Comparison of ENCODE assay signal across 25 mouse cellular contexts in genomic region chr2:115583776-115584175, GRCm38 (mm10).
"Had no signal": no experiment of that assay in that cellular context is flagged by ENCODE, and none has a peak within 500 bp of the region (broad histone marks: within the 10 kb centered on the region; RNA-seq: fewer than 3 reads in every experiment).

No protein-coding gene starts in this region.

- H3K4me3 ChIP-seq: heart, embryonic 10.5 days; heart, embryonic 12.5 days; heart, embryonic 15.5 days; kidney, embryonic 15.5 days; left cerebral cortex, adult 2 months; limb, embryonic 10.5 days; limb, embryonic 12.5 days; liver, embryonic 13.5 days; liver, embryonic 15.5 days had no signal

- H3K27me3 ChIP-seq: heart, embryonic 12.5 days; heart, embryonic 15.5 days; kidney, embryonic 15.5 days; liver, embryonic 13.5 days; liver, embryonic 15.5 days had no signal

- H3K36me3 ChIP-seq: heart, embryonic 10.5 days; heart, embryonic 12.5 days; heart, embryonic 15.5 days; kidney, embryonic 15.5 days; limb, embryonic 10.5 days; limb, embryonic 12.5 days; liver, embryonic 13.5 days; liver, embryonic 15.5 days had no signal

- H3K9ac ChIP-seq: heart, embryonic 12.5 days; heart, embryonic 15.5 days; hindbrain, embryonic 14.5 days; kidney, embryonic 15.5 days; limb, embryonic 12.5 days; liver, embryonic 13.5 days; liver, embryonic 15.5 days had no signal

- ATAC-seq: hindbrain, postnatal 0 days; intestine, embryonic 16.5 days had no signal

- H3K27ac ChIP-seq: heart, embryonic 10.5 days; heart, embryonic 15.5 days; hindbrain, embryonic 14.5 days; hindbrain, postnatal 0 days; kidney, embryonic 15.5 days; kidney, postnatal 0 days; left cerebral cortex, adult 2 months; limb, embryonic 10.5 days; limb, embryonic 12.5 days; liver, embryonic 13.5 days; liver, embryonic 15.5 days had no signal

- H3K4me2 ChIP-seq: heart, embryonic 12.5 days; heart, embryonic 15.5 days; hindbrain, embryonic 14.5 days; kidney, embryonic 15.5 days; limb, embryonic 12.5 days; liver, embryonic 11.5 days; liver, embryonic 13.5 days; liver, embryonic 15.5 days had no signal

- DNase-seq: gastrocnemius, postnatal 14 days; gastrocnemius, postnatal 36 days; heart, adult 18-20 months; heart, postnatal 14 days; heart, postnatal 36 days; kidney, adult 11 months; kidney, adult 2 months; kidney, adult 9 months; kidney, postnatal 14 days; kidney, postnatal 36 days; liver; liver, embryonic 13.5 days had no signal

- H3K9me3 ChIP-seq: heart, embryonic 10.5 days; heart, embryonic 12.5 days; heart, embryonic 15.5 days; kidney, embryonic 15.5 days; limb, embryonic 10.5 days; limb, embryonic 12.5 days; liver, embryonic 13.5 days; liver, embryonic 15.5 days had no signal
